Mouse (Mus musculus) hematopoietic stem cell, adult 5-6 weeks (primary cell): ENCODE data around the gene March10. TPM values are rescaled to one million over a fixed set of nuclear protein-coding genes. Genes with fewer than 3 reads are reported as not detected.
A peak's percentile ranks its signal among the peaks of the same experiment; 100 is the strongest.

Source experiments
- ATAC-seq, 2 experiments: fragments of 125-278 bp in 1 of 2; replicated peaks in 1 of 2; 2 replicates each; pipeline ENCODE4 v1.8.0; 2016 to 2017; ENCODE audit warnings: inconsistent platforms in 2 of 2, mild to moderate bottlenecking in 2 of 2, moderate number of reproducible peaks in 2 of 2, low read depth in 1 of 2, moderate TSS enrichment in 1 of 2; ENCODE audit not compliant: low FRiP score in 2 of 2, poor library complexity in 2 of 2, severe bottlenecking in 2 of 2, insufficient read depth in 1 of 2, low TSS enrichment in 1 of 2
- total RNA-seq: library from RNA; stranded (forward); fragments of 172-1452, 232-1000 nt; gene quantifications from 2 replicates; pipeline ENCODE4 v1.2.3, GENCODE M21; 2017

Gene March10
- total RNA-seq, 1 experiment from 2014 or later = not detected

- ATAC-seq = peak; percentile 89 to 90
Observed at GRCm38 (mm10) chr11:105347162-105348161, 109.1 kb downstream of the March10 start.

DNA sequence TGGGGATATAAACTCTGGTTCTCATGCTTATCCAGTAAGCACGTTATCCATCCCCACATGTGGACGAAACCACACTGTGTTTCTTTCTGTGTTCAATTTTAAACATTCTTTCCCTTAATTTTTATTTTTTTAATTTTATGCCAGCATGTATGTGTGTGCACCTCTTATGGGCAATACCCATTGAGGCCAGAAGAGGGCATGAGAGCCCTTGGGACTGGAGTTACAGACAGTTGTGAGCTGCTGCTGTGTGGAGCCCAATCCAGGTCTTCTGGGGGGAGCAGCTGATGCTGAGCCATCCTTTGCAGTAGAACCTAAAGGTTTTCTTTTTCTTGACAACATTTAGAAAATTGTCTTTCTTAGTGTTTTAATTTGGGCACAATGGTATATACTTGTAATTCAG, 111.3 kb downstream of the March10 start:
- no peak for ATAC-seq

DNA sequence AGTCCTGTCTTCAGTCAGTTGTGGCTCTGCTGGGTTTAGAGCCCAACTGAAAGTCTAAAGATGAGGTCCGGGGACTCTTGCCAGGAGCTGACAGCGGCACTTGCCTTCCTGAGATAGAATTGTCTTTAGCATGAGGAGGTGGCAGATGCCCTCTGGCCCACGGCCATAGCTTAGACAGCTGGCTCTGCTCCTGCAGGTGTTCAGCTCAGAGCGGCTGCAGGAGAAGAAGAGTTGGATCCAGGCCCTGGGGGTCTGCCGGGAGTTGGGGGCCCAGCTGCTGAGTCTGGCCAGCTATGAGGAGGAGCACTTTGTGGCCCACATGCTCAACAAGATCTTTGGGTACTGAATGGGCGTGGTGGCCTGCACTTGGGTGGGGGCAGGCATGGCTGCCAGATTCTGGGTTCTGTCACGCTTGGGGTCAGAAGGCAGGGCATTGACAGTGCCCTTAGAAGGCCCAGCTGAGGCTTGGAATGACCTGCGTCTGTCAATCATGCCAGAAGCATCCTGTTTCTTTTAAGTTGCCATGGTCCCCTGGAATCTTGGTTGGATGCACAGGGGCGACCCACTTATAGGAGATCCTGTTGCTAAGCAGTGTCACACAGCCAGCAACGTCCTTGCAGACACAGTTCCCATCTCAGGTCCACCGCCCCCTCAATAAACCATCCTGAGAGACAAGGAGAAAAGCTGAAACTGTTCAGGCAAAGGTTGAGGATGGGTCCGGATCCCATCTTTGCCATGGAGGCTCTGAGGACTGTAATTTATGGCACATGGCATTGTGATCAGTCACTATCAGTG, 117.7 kb downstream of the March10 start:
- no peak for ATAC-seq

- no peak for ATAC-seq
Observed at GRCm38 (mm10) chr11:105333867-105334670, 122.5 kb downstream of the March10 start.

DNA sequence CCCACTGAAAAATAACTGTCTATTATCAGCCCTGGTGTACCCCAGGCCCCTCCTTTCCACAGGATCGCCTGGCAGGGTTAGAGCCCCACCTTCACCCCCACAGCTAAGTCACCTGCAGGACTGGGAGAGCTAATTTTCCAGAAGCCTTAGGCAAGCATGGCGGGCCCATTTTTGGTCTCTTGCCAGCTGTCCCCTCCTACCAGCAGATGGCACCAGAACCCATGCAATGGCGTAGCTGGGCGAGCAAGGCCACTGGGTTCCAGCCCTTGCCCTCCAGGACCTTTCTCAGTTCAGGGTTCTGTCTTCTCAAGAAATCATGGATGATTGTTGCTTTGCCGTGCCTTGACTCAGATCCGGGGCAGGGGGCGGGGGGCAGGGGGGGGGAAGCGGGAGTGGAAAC, 124.1 kb downstream of the March10 start:
- peak; percentile 37 to 49; a peak in 1 of 4 replicates for ATAC-seq

- no peak for ATAC-seq
Observed at GRCm38 (mm10) chr11:105331732-105332131, 124.8 kb downstream of the March10 start.

DNA sequence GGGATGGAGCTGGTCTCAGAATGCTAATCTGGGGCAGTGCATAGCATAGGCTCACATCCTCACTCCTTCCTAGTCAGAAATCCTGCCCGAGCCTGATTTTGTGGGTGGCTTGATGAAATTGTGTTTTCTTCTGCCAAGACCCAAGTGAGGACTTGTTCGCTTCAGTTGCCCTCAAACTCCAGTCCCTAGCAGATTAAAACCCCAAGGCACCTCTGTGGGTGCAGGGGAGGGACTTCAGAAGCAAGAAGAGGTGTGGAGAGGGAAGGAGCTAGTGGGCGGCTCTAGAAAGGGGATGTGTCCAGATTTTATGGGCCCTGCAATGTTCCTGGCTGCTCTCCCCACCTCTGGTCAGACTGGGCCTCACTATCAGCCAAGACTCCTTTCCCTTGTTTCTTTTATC, 125.4 kb downstream of the March10 start:
- no peak for ATAC-seq

DNA sequence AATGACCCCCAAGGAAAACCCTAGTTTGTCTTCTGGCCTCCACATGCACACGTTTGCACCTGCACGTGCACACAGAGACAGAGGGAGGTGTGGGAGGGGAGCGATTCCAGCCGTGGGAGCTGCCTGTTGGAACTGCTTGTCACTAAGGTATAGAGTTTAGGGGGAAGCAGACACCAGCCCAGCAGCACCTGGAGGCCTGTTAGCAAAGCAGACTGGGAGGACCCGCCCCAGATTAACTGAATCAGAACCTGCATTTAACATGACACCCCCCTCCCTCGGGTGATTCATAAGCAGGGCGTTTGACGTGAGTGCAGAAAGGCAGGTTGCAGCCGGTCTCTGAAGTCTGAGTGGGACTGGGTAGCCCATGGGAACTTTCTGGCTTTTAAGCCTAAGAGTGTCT, 126.6 kb downstream of the March10 start:
- no peak for ATAC-seq

GRCm38 (mm10) chr11:105327101-105327500, 129.4 kb downstream of the March10 start:
- no peak for ATAC-seq

DNA sequence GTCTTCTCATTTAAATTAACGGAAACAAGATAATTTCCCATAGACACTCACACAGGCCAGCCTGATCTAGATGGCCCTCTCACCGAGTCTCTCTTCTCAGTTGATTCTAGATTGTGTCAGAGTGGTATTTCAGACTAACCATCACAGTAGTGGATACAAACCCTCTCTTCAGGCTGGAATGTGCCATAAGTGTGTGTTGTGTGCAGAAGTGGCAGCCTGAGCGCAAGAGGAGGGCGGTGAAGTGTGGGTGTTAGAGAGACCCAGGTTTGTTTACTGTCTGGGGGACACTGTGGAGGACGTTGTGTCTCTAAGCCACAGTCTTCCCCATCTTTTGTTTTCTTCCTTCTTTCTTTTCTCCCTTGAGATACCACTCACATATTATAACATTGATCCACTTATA, 133.0 kb downstream of the March10 start:
- no peak for ATAC-seq

GRCm38 (mm10) chr11:105321090-105321489, 135.4 kb downstream of the March10 start:
- ATAC-seq = no peak

DNA sequence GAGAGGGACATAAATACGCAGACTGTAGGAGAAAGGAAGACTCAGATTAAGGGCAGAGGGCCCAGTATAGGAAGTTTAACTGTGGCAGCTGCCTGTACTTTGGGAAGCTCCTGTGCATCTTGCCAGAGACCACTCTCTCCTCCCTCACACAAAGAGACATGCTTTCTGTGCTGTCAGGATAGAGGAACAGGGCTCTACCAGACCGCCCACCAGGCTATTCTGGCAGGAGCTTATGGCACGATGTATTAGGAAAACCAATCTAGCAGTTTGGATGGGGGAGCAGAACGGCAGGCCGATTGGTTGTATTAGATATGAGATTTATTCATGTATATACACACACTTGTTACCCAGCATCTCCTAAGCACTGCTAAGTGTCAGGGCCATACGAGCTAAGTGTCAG, 138.8 kb downstream of the March10 start:
- ATAC-seq = no peak

DNA sequence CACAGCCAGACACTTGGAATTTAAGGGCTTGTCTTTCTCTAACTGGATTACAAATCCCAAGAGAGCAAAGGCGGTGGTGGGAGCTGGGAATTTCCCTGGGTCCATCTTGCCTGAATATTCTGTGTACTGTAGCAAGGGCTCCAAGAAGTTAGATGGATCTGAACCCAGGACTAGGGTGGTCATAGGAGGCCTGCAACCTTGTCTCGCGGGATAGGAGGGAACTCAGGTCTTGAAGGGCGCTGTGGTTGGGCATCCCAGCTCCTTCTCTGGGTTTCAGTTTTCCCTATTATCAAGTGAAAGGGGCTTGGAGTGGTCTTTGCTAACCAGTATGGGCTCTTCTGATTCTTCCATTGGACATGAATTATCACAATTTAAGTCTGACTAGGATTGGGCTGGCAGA, 140.4 kb downstream of the March10 start:
- no peak for ATAC-seq

GRCm38 (mm10) chr11:105315296-105315695, 141.2 kb downstream of the March10 start:
- no peak for ATAC-seq

DNA sequence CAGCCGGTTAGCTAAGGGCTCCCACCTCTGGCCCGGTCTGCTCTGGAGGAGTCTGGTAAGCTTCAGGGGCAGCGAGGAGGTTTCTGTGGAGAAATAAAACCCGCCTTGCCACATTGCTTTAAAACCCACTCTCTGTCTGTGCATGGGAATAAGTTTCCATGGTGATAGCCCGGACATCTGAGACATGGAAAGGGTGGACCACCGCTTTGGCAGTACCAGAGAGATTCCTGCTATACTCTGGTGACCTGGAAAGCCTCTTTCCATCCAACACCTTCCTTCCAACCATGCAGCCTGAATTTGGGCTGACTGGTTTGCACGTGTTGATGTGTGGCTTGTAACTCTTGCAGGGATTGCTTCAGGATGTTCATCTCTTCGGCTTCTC, 142.9 kb downstream of the March10 start:
- ATAC-seq = no peak

DNA sequence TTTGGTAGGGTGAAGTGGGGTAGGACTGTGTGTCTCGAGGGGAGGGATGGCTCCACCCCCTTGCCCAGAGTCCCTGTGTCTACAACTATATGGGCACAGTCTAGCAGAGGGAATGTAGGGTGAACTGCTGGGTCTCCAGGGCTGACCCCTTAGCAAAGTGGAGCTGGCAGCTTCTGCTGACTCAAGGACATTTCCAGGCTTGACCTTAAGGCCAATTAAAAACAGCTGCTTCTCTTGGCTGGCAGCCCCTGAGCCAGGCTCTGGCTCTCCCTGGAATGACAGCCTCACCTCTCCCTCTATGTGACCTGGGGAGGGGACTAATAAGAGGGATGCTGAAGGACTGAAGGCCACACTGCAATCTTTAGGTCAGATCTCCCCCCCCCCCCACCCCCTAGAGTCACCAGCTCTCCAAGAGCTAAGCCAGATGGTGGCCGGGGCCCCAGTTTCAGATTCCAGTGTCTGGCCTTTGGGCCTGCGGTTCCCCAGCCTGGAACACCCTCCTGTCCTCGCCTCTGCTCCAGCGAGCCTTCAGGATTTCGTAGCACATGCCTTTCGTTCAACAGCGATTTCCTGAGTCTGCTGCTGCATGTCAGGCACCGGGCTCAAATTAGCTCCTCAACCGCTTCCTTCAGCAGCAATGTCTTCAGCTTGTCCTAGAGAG, 143.4 kb downstream of the March10 start:
- ATAC-seq = 0 out of 4 replicates have a peak, but pooled peaks of 1 of the 2 experiments have one; percentile 6
